Mouse (Mus musculus): Measurements from ENCODE around the gene Cyp2a12.
"Not testable (repeated sequence)": the region's sequence is repeated elsewhere in the genome, so short reads cannot be mapped to it uniquely, and the experiment has no call there.

Gene Cyp2a12

DNA sequence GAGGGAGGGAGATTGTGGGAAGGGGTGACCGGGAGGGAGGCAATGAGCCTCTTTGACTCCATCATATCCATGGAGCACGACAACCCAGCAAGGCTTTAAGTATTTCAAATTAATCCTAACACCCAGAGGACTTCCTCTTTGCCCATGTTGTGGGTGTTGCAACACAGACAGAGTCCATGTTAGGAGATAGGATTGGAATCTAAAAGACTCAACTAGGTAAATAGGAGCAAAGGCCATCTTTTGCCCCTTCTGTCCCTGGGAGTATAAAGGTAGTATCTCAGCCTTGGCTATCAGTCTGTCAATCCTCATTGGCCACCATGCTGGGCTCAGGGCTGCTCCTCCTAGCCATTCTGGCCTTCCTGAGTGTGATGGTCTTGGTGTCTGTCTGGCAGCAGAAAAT is at the start of gene Cyp2a12:
Gene Cyp2a12 (plus strand): TSS at position 293 of the 400 bp plus-strand sequence.
- DNase-seq (ENCODE audit: low spot score in 2 of 2): no peak

DNA sequence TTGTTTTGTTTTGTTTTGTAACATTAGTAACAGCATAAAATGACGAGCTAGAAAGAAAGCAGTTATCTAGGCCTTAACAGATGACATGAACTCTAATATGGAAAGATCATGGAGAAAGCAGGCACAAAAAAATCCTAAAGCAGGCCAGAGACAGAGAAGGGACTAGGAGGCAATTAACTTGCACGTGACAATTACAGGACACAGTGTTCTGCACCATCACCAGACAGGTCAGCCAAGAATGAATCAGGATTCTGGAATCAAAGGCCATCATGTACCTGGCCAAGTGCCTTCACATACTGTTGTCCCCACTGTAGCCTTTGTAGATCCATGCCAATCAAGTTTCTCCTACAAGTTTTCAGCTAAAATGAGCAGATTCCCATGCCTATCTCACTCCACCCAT is 47.4 kb upstream of the Cyp2a12 start:
- DNase-seq (ENCODE audit: low spot score in 2 of 2): not testable (repeated sequence)

GRCm38 (mm10) chr7:26981937-26982336 is 46.9 kb upstream of the Cyp2a12 start:
- DNase-seq (ENCODE audit: low spot score in 2 of 2): not testable (repeated sequence)

DNA sequence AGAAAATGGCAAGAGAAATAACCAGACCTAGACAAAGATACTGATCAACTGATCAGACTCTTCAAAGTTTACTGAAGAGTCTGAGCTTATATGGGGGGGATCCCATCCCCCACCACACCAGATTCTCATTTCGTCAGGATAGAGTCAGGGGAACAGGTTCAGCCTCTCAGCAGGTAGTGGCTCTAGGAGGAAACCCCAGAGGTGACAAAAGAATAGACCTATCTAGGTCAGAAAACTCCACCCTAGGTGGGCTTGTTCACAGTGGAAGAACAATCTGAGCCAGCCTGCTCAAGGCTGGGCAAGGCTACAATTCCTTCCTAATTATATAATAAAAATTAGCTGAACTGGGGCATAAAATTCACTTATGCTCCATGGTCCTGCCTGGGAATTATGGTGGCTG is 46.3 kb upstream of the Cyp2a12 start:
- DNase-seq (ENCODE audit: low spot score in 2 of 2): no peak

DNA sequence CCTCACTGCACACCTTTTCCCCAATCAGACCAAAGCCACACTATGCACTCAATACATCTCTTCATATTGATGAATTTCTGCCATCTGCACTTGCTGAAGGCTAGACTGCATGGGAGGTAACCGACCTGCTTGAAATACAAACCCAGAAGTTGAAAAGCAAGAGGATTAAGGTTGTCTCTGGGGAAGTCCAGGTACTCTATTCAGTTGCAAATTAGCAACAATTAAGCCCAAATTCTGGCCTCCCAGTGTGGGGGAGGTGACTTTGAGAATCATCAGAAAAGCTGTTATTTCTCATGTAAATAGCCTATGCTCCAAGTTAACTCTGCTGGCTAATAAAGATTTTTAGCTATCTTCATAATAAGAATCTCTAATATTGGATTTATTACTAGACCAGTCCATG is 45.7 kb upstream of the Cyp2a12 start:
- not testable (repeated sequence) for DNase-seq (ENCODE audit: low spot score in 2 of 2)

DNA sequence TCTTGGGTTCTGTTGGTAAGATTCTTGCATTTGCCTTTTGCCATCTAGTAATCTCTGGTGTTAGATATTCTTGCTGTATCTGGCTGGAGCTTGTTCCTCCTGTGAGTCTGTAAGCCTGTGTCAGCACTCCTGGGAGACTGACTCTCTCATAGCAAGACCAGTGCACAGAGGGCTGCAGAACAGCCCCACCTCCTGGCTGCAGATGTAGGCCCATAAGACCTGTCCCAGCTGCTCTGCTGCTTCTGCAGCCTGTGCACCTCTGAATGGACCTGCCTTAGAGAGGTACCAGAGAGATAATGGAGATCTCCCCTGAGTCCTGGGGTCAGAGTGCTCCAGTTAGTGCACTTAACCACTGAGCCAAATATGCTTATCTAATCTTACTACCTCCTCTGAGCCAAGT is 2.3 kb upstream of the Cyp2a12 start:
- not testable (repeated sequence) for DNase-seq (ENCODE audit: low spot score in 2 of 2)

GRCm38 (mm10) chr7:27048886-27049285 is 20.0 kb downstream of the Cyp2a12 start:
- not testable (repeated sequence) for DNase-seq (ENCODE audit: low spot score in 2 of 2)

GRCm38 (mm10) chr7:27059333-27059732 is 30.5 kb downstream of the Cyp2a12 start:
- not testable (repeated sequence) for DNase-seq (ENCODE audit: low spot score in 2 of 2)

DNA sequence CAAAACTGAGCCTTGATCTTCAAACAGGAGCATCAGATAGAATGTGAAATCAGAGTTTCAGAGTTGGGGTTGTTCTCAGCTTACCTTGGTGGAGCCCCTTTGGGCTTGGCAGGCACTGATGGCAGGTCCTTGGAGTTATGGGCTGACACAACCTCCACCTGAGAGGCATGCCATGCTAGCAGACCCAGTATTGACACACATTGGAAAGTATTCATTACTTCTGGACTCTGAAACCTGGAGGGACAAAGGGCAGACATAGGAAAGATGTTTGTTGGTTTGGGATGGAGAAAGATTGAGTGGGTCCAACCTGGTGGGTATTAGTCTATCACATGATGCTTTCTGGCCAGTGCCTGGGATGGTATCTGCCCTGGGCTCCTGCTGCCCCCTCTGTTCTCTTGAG is 31.0 kb downstream of the Cyp2a12 start:
- not testable (repeated sequence) for DNase-seq (ENCODE audit: low spot score in 2 of 2)

GRCm38 (mm10) chr7:27078641-27079040 is 49.8 kb downstream of the Cyp2a12 start:
- no peak for DNase-seq (ENCODE audit: low spot score in 2 of 2)

DNA sequence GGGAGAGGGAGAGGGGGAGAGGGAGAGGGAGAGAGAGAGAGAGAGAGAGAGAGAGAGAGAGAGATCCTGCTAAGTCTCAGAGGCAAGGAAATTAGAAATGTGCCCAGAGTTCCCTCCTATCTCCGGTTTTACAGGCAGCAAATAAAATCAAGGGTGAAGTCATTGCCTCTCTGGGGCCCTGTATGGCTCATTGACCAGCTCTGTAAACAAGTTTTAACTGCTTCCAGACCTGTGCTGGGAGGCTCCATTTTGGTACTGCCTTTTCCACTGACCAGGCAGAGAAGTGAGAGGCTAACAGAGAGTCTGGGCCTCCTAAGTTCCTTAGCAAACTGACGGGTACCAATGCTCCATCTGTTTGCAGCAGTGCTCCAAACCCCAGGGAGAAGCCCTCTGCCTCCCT is 52.7 kb downstream of the Cyp2a12 start:
- no peak for DNase-seq (ENCODE audit: low spot score in 2 of 2)

All from cerebellum, postnatal 4 days (tissue).